Mouse (Mus musculus) inflammation-experienced regulatory T-cells, adult 6 months (primary cell): ENCODE measurements at regions not wholly inside any gene's neighbourhood (a gene's known extent, or its start where the extent isn't known, plus 50 kb on each side); places are given as distances from the start of the nearest gene placed in this dataset.

Source experiments
- ATAC-seq: one replicate; pipeline ENCODE4 v1.8.0; 2017

DNA sequence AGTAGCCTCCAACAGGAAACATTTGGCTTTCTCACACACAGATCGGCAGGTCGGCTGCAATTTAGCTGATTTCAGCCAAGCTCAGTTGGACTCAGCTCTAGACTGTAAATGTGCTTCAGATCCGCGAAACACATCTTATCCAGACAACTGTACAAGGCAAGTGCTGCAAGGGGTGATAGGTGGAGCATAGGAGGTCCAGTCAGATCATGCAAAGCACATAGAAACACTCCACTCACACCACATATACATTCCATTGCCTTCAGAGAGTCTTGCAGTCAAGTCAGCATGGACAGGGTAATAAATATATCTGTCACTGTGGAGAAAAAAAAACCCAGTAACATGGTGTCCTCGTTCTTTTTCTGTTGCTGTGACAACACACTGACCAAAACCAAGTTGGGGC, 160.3 kb downstream of the H2al1j start:
- ATAC-seq = no peak

DNA sequence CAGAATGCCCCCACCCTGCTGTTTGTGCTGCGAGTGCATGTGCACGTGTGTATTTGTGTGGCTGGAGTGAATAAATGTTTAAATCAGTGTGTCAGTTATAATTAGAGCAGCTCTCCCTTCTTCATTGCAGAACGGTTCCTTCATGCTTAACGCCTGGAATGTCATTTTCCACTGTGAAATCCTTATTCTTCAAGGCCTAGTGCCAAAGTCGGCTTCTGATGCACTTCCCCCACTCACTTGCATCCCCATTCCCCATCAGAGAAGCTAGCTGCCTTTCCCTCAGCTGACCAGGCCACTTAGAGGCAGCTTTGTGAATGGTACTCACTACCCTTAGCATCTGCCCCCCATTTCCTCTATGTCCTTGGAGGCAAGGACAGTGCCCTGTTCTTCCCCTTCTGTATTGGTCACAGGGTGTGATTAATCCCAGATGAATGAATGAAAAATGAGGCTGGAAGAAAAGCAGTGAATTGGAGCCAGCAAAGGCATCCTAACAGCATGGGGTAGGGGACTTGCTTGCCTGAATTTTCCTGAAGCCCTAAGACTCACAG, 162.6 kb downstream of the H2al1j start:
- ATAC-seq = no peak

DNA sequence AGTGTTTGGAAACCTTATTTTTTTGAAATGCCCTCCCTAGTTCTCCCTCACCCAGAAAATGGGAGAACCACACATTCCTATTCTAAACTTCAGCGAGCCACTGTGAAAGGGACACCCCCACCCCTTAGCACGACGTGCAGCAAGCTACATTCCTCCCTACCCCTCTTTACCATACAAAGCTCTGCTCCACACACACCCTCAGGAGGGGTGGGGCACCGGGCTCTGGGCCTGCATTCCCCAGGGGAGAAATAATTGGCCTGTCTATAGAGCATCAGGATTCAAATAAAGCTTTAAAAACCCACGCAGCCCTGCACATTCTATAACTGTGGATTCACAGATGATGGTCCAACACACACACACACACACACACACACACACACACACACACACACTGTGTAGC, 163.6 kb downstream of the H2al1j start:
- no peak for ATAC-seq

DNA sequence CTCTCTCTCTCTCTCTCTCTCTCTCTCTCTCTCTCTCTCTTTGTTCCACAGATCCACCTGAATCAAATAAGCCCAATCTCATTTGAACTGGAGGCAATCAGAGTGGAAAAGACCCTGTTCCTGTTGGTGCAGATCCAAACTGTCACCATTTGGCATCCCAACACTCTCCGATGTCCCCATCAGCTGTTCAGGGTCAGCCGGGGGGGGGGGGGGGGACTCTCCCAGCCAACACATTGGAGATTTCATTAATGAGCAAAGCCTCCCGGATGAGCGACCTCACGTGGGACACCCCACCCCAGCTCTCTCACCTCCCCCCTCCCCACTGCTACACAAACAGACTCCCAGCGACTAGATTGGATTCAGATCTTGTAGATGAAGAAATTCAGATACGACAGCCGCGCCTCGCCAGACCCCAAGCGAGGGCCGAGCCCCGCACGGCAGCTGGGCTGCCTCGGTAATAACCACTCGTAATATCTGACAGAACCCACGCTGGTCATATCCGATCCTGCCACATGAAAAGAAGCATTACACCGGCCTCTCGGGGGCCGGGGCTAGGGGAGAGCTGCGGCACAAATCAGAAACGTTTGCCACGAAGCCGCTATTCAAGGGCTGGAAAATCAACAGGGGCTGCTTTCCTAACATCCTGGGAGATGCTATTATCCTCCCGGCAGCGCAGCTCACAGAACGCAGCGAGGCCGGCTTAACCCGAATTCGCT, 164.2 kb downstream of the H2al1j start:
- no peak for ATAC-seq

DNA sequence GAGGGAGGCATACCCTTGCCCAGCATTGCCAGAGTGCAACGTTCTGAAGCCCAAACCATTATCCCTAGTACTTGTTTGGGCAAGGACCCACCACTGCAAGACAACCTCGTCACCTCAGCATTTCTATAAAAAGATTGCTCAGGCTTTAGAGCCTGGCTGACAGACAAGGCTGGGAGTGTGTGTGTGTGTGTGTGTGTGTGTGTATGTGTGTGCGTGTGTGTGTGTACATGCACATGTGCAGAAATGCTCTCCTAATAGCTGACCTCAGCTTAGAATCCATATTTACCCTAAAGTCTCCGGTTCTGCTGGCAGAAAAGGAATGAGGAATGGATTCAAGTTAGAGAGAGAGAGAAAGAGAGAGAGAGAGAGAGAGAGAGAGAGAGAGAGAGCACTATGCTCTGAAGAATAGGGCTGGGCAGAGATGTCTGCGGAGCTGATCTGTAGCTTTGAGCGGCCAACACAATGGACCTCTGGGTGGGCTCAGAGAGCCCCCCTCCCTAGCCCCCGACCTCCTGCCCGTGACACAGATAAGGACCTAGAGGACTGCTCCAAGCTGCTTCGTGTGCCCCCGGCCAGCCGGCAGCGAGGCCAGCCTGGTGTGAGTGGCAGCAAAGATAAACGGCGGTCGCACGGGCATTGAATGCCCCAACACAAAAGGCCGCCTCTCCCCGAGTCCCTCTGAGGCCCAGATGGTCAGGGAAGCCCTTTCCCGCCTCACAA, 166.1 kb downstream of the H2al1j start:
- ATAC-seq = no peak

DNA sequence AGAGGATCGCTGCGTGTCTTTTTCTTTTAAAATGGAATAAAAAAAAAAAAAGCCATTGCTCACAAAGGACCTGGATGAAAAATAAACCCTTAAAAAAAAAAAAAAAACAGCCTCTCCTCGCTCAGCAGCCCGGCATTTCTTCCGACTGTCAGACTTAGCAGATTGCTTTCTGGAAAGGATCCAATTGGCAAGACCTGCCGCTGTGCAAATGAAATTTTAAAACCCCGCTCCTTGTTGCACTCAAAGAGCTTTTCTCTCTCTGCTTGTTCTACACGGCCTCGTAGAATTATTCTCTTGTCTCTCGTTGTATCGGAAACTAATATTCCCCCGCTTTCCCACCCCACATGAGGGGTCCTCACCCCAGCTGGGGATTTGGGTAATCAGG, 166.6 kb downstream of the H2al1j start:
- ATAC-seq = no peak

DNA sequence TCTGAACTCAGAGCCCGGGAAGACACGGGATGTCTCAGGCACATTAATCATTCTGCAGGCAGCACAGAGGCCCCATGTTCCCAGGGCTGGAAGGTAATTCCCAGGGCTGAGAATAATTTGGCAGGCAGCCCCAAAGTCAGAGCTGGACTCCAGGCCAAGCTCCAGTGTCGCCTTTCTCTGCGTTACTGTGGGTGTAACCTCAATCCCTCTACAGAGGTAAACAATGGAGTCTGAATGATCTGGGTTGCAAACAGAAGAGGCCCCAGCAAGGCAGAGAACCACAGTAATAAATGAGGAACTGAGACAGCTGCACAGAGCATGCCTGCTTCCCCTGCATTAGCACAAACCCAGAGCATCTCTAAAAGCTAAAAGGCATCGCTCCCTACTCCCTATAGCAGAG, 184.8 kb downstream of the H2al1j start:
- no peak for ATAC-seq

DNA sequence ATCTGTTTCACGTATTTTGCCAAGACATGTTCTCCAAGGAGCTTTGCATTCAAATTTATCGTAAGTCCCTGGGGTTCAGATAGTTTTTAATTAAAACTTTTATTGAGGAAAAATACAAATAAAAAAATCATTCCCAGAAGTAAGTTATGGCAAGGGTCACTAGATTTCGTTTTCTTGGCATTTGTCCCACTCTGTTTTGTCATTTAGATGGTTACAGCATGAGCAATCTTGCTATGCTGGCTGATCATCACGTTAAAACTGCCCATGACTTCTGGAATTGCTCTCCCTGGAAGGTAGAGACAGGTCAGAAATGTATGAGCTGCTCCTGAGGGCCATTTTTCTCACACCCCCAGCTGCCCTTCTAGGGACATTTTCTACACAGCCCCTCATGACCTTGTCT, 185.3 kb downstream of the H2al1j start:
- ATAC-seq = no peak

DNA sequence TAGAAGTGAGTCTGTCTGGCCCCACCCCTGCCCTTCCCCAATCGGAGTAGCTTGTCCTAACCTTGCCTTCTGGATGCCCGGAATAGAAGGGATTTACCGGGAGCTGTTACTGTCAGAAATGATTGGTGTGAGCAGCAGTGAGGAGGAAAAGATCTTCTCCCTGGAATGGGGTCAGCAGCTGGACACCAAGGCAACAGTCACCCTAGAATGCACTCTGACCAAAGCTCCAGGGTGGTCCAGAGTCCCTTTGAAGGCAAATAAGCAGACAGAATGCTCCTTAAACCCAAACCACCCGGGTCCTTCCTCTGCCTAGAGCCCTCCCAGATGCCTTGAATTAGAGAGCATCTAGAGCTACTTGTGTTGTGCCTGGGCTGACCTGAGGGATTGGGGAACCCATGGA, 196.2 kb downstream of the H2al1j start:
- ATAC-seq = no peak

DNA sequence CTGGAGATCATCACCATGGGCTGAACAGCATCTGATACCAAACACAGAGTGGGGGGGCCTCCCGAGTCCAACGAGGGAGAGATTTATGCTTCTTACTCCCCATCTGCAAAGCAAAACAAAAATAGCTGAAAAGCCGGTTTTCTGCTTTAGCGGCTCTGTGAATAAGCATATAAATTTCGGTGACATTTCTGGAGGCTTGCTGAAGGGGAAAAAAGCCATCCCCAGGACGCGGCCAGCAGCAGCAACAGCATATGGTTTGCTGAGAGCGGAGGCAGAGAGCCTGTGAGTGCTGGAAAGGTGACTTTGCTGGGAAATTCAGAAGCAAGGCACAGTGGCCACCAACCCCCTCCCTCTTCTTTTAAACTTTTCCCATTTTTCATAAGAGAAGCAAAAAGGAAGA, 197.7 kb downstream of the H2al1j start:
- no peak for ATAC-seq

DNA sequence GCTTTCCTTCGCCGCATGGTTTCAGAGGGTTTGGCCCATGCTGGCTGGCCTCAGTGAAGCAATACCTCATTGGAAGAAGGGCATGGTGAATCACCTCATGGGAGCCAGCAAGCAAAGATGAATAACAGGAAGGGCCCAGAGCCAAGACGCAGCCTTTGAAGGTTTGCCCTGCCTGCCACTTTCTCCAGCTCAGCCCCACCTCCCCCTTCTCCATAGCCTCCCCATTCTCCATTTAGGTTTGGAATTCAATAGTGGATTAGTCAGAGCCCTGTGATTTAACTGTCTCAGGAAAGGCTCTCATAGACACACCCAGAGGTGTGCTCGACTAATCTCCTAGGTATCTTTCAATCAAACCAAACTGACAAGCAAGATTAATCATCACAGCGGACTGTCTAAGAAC, 201.0 kb downstream of the H2al1j start:
- ATAC-seq = no peak

DNA sequence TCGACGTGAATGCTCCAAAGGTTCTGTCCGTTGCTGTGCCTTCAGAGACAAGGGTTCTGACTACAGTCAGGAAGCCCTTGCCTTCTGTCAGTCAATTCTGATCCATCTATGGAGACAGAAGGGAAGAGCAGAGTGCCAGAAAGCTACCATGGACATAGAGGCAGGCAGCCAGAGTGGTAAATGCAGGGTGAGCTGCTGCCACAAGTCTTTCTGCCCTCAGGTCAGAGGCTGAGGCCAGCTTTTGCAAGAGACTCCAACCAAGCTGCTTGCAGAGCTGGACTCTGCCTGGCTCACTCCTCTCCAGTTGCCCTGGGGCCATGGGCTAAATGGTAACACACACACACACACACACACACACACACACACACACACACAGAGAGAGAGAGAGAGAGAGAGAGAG, 201.6 kb downstream of the H2al1j start:
- no peak for ATAC-seq

DNA sequence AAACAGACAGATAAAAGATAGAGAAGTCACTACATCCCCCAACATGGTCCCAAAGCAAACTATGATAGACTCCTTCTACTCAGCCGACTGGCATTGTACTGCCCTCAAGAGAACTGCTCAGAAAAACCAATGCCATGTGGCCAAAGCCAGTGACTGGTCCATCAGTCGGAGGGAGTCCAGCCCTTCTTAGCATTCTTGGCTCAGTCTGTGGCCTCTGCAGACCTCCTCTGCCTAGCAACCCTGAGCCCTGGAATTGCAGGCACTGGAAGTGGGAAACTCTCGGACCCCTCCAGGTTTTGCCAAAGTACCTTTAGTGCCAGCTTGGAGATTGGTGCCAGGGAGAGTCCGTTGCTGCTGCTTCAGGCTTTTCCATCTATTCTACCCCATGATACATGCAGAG, 205.2 kb downstream of the H2al1j start:
- ATAC-seq = no peak

DNA sequence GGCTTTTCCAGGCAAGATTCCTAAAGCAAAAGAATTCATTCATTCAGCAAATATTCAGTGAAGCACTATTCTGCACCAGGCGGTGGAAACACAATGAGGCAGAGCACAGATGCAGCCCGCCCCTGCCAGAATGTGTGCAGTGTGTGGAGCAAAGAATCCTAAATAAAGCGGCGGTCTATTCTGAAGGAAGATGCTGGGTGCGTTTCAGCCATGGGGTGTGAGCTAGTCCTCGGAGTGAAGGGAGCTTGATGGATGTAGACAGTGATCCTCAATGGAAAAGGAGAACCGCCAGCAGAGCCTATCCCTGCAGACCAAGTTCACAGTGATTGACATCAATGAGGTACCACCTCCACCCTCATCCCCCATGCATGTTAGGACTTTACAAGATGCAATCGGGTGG, 206.2 kb downstream of the H2al1j start:
- no peak for ATAC-seq

DNA sequence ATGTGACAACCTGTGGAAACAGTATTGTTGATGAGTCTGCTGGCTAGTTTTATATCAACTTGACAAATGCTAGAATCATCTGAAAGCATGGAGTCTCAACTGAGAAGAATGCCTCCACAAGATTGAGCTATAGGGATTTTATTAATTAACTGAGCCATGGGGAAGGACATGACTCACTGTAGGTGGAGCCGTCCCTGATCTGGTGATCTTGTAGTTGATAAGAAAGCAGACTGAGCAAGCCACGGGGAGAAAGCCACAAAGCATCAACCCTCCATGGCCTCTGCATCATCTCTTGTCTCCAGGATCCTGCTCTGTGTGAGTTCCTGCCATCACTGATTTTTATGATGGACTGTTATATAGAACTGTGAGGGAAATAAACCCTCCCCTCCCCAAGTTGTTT, 213.4 kb downstream of the H2al1j start:
- no peak for ATAC-seq

DNA sequence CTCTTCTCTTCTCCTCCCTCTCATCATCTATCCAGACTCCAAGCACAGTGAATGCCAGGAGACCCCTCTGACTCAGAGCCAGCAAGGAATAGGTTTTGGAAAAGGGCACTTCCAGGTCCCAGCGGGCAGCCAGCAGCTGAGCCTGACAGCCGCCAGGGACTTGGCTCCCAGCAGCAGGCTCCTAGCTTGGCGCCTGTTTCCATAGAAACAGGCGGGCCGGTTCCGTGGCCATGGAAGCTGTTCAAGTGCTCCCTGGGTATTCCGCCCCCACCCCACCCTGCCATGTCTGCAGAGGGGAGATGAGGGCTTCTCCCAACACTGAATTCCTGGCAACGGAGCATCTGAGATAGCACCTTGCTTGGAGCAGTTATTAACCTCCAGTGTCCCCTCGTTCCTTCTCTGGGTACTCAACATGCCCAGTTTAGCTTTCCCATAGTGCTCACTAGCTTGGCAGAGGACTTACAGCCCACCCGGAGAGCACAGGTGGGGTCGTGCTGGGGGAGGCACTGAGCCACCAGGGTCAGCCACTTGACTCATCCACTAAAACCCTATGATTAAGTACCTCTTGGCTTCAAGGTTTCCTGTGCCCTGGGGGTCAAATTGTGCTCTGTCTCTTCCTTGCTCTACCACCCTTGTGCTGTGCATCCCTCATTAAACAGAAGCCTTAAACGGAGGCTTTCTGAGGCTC, 222.7 kb downstream of the H2al1j start:
- no peak for ATAC-seq

DNA sequence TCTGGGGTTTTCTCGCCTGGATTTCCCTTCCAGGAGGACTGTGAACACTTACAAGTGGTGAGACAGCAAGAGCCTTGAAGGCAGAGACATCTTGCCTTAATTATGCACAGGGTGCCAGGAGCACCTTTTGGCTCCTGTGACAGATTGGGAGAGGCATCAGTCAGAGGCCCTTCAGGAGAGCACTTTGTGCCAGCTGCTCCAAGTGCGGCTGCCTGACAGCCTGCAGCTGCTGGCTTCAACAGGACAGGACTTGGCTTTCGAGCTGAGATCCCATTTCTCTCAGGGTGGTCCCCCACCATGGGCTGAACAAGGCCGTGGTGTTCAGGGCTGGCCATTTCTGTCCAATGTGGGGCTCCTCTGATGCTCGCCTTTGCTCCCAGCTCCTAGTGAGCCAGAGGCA, 224.6 kb downstream of the H2al1j start:
- no peak for ATAC-seq

DNA sequence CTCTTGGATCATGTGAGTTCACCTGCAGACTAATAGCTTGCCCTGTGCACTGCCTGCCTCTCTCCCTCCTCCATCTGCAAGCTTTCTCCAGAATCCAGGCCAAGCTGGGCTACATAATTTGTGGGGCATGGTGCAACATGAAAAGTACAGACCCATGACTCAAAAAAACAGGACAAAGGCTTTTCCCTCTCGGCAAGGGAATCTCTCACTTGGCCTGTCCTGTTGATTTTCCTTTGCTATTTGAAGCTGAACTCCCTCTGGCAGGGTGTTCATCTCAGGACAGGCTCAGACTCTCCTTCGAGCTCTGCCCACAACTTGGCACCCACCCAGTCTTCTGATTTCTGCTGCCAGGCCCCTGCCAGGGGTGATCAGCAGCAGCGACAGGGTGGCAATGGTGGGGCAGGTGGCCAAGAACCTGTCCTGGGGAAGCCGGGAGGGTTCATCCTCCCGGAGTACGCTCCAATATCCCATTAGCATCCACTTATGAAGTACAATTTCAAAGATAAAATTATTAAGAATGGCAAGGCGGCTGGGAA, 227.5 kb downstream of the H2al1j start:
- ATAC-seq = no peak

DNA sequence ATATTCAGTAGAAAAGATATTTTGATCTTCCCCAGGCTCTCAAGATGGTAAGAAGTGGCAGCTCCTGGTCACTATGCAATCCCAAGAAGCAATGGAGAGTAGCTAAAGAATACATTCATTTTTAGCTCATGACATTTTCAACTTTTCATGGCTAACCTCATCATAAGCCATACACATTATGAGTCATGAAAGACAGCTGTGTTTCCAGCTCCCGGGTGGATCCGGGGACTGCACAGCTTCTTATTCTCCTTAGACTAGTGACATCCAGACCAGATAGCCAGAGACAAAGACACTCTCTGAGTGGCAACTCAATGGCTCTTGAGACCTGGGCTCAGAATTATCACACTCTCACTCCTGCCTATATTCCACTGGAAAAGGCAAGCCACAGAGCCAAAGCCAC, 230.6 kb downstream of the H2al1j start:
- no peak for ATAC-seq

DNA sequence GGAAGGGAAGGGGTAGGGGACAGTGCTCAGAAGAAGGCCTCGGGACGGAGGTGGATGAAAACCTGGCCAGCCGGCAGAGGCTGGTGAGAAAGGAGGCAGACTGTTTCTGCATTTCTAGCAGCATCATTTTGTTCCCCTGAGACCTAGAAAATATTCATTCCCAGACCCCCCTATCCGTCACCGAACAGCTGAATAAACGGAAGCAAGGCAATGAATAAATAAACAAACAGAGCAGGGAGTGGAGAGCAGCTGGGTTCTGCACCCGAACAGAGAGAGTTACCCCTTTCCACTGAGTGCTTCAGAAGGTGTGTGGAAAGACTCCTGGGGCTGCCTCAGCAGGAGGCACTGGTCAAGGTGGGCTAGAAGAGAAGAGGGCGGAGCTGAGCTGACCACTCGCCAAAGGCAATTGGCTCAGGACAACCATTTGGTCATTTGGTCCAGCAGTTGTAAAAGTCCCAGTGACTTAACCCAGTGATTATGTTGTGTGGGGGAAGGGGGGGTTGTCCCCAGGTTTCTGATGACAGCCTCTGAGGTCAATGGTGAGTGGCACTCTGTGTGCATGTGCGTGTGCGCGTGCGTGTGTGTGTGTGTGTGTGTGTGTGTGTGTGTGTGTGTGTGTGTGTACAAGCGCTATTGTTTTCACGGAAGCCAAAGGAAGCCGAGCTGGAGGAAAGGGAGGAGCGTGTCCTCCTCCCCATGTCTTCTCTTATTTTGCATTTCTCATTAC, 233.1 kb downstream of the H2al1j start:
- ATAC-seq = no peak

DNA sequence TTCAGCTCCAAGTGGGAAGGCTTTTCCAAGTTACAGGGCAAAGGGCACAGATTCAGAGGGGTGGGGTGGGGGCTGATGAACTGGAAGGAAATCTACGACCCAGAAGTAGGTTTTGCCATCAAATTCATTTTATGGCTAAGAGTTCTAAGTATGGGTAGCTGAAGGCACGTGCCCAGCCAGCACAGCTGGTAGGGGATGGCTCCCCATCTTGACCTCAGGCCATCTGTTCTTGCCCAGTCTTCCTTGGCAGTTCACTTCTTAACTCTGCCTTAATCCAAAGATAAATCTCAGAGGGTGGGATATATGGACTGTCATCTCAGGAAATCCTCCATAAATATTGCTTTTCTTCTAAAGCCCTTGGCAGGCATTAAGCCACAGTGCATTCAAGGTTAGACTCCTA, 238.3 kb downstream of the H2al1j start:
- ATAC-seq = no peak

DNA sequence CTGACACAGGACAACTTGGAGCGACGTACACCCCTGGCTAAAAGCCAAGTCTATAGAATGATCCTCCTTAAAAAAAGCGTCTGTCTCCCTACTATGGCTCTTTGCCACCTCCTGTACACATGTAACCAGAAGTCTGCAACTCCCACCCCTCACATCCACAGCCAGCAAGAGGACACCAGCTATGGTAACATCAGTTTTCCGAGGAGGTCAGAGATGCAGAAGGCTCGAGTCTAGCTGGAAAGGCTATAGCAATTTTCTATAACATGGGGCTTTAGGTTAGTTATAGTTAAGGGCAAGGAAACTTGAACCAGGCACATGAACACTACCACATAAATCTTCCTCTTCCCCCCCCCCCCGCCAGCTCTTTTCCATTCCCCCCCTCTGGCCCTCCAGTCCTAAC, 240.2 kb downstream of the H2al1j start:
- ATAC-seq = no peak

DNA sequence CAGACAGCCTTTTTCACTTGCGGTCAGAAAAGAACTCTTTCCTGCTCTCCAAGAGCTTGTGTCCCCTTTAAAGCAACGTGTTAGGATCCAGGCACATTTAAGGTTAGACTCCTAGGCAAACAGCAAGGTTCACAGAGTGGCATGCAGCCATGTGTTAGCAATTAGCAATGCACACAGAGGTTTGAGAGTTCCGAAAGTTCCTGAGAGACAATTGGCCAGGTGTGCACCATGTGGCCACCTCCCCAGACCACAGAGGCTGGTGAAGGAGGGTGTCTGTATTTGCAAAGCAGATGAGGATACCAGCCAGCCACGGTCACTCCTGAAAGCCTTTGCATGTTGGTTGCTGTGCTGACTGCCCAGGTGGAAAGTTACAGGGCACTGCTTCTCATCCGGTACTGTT, 240.6 kb downstream of the H2al1j start:
- ATAC-seq = no peak
